Mouse (Mus musculus) brain, embryonic 14.5 days (tissue): Measurements from ENCODE around the gene Dync1i2. TPM values are rescaled to one million over a fixed set of nuclear protein-coding genes. Genes with fewer than 3 reads are reported as not detected.
A peak's percentile ranks its signal among the peaks of the same experiment; 100 is the strongest.

Experiments
- DNase-seq: peaks from one replicate; pipeline ENCODE4 v3.0.0-alpha.2; 2011; ENCODE audit warnings: low read depth
- CTCF ChIP-seq: fragments of 200-500 bp; IDR thresholded peaks from 2 replicates; pipeline ENCODE4 v1.5.1; 2012; ENCODE audit warnings: inconsistent platforms, mild to moderate bottlenecking, moderate library complexity, borderline replicate concordance; ENCODE audit not compliant: insufficient read depth, insufficient read length; ENCODE audit errors: extremely low read depth
- POLR2A ChIP-seq: fragments of 200-500 bp; IDR thresholded peaks from 2 replicates; pipeline ENCODE4 v1.6.1; 2012; ENCODE audit warnings: mild to moderate bottlenecking, inconsistent platforms, borderline replicate concordance; ENCODE audit not compliant: poor library complexity, insufficient read depth, insufficient read length, severe bottlenecking; ENCODE audit errors: extremely low read depth
- polyA plus RNA-seq: library from polyadenylated mRNA; depleted of rRNA; stranded (reverse); fragments of >200 nt; gene quantifications from 2 replicates; pipeline ENCODE4 v1.2.3, GENCODE M21; 2012

The Dync1i2 gene
- polyA plus RNA-seq, 1 experiment, result 233 TPM

DNA sequence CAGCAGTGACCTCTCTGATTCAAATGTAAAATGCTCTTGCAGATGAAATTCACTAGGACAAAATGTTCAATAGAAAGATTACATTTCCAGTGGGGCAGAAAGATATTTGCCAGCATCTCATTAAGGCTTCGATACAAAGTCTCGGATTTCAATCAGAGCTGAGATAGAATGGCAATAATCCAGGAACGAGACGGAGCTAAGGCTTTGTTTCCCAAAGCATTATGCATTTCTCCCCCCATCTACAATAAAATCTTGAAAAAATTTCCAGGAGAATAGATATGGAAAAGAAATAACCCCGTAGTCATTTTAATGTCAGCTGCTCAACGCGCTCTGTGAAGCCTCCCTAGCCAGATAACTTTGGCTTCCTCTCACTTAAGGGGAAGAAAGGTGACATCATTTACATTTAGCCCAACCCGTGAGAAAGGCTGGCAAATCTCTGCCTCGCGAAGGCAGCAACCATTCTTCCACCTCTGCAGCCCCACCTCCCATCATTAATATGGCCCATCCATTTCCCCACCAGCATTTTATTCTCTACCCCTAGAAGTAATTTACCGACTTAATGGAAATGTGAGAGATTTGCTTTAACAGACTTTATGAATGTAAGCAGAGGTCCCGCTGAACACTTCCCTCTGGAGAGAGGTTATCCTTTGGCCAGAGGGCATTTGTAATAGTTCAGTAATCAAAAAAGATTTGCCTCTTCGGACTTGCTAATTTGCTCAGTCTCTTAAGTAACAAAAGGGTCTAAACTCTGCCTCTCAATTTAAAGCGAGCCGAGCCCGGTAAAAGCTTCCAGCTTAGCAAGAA, 19.9 kb upstream of the Dync1i2 start:
- TF ChIP-seq POLR2A (no peak), CTCF (no peak)
- DNase-seq, result peak; percentile 83

- DNase-seq, result no peak
- TF ChIP-seq POLR2A (no peak), CTCF (no peak)
Observed at GRCm38 (mm10) chr2:71192195-71192807, 19.2 kb upstream of the Dync1i2 start.

DNA sequence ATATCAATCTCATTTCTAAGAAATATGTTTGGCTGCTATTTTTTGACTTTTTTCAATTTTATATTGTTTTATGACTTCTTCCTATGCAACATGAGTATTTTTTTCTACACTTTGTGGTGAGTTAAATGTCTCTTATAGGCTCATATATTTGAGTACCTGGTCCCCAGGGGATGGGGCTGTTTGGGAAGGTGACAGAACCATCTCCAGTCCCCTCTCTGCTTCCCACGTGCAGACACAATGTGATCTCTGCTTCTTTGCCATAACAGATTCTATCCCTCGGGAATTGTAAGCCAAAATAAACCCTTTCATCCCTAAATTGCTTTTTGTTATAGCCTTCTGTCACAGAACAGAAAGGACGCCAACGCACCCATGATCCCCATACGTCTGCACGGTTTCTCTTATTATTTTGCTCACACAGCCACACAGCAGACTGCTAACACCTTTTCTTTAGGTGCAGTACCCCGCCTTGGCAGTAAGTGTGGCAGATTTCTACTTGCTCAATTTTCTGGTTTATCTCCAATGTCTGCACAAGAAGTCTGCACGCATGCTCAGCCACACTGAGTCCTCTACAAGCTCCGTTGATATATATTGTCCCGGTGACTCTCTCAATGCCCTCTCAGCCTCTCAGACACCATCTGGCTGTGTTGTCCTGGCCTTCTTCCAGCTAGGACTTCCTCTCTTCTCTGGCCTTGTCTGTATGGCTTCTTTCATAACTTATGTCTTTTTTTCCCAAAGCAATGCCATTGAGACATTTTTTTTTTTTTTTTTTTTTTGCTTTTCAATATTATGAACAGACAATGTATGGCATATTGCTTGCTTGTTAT, 17.2 kb upstream of the Dync1i2 start:
- DNase-seq, result peak; percentile 73
- TF ChIP-seq CTCF, result no peak

DNA sequence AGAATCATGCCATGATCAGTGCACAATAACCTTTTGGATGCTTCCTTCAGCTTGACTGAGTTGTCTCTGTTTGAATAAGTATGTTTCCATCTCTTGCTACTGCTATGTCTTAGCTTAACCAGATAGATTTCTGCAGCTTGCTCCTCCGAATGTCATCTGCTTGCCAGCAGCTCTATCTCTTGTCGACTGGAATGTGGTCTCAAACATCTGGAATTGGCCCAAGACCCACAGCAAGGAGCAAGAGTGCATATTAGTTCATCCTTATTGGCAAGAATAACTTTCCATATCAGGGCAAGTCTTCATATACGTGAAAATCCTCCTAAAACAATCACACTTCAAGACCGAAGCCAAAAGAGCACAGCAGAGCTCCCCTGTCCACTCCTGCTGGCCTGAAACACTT, 14.6 kb upstream of the Dync1i2 start:
- TF ChIP-seq POLR2A, result no peak
- DNase-seq, result no peak

DNA sequence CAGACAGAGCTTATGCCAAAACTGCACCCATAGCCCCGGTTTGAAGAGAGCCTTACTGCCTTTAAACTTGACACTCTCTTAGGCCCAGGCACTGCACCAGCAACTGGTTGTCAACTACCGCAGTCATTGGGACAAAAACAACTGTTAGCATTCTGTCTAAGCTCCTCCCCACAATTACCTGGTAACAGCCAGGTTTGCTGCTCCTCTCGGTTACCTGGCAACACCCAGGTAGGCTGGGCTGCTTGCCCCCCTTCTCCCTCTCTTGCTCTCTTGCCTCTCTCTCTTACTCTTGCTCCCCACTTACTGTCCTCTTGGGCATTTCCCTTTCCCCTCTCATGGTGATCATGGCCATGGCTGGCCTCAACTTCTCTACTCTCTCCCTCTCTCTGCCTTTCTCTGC, 12.6 kb upstream of the Dync1i2 start:
- DNase-seq, result no peak
- TF ChIP-seq CTCF (no peak), POLR2A (no peak)

- no peak for DNase-seq
- TF ChIP-seq POLR2A, result no peak
- no peak for TF ChIP-seq CTCF
Observed at GRCm38 (mm10) chr2:71200485-71200884, 11.0 kb upstream of the Dync1i2 start.

- no peak for DNase-seq
- no peak for TF ChIP-seq CTCF
- no peak for TF ChIP-seq POLR2A
Observed at GRCm38 (mm10) chr2:71201886-71202285, 9.6 kb upstream of the Dync1i2 start.

GRCm38 (mm10) chr2:71203819-71204432, 7.6 kb upstream of the Dync1i2 start:
- no peak for TF ChIP-seq CTCF
- TF ChIP-seq POLR2A, result no peak

GRCm38 (mm10) chr2:71209041-71209755, 2.3 kb upstream of the Dync1i2 start:
- TF ChIP-seq POLR2A (no peak), CTCF (no peak)
- DNase-seq, result no peak

More at GRCm38 (mm10) chr2:71203819-71204432, 7.6 kb upstream of the Dync1i2 start:
- no peak for DNase-seq

- TF ChIP-seq CTCF, result no peak
- no peak for TF ChIP-seq POLR2A
- no peak for DNase-seq
Observed at GRCm38 (mm10) chr2:71211096-71211495, 410 bp upstream of the Dync1i2 start.

DNA sequence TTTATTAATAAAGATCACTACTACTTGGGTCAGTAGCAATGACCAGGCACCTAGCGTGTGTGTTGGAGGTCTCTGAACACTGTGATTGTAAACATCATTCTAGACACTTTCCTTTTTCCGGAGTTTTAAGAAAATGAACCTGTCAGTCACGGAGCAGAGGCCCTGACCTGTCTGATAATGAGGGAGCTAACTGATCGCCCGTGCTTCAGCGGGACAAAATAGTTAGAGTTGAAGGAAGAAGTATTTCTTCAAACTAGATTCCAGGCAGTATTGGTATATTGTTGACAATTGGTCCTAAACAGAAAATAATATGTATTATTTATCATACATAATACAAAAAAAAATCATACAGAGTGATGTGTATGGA, 837 bp downstream of the Dync1i2 start:
- no peak for DNase-seq
- TF ChIP-seq POLR2A (no peak), CTCF (no peak)
